Mouse (Mus musculus) kidney, postnatal 25 days (tissue): Measurements from ENCODE around the gene Fgfr2.
"Not testable (repeated sequence)": the region's sequence is repeated elsewhere in the genome, so short reads cannot be mapped to it uniquely, and the experiment has no call there.

ENCODE experiments used
- DNase-seq, 2 experiments: peaks; one replicate each; pipeline ENCODE4 v3.0.0; 2021; ENCODE audit warnings: mixed read lengths in 2 of 2

The Fgfr2 gene

GRCm38 (mm10) chr7:132486403-132487178 lies 636.6 kb downstream of the Fgfr2 start:
- DNase-seq = no peak

- DNase-seq = no peak
Observed at GRCm38 (mm10) chr7:132484424-132484823, 638.7 kb downstream of the Fgfr2 start.

- DNase-seq = no peak
Observed at GRCm38 (mm10) chr7:132480696-132481306, 642.3 kb downstream of the Fgfr2 start.

GRCm38 (mm10) chr7:132478295-132478809 lies 644.8 kb downstream of the Fgfr2 start:
- DNase-seq = no peak

GRCm38 (mm10) chr7:132477753-132478152 lies 645.4 kb downstream of the Fgfr2 start:
- DNase-seq = no peak

- DNase-seq = no peak
Observed at GRCm38 (mm10) chr7:132476491-132476890, 646.7 kb downstream of the Fgfr2 start.

GRCm38 (mm10) chr7:132475069-132475468 lies 648.1 kb downstream of the Fgfr2 start:
- DNase-seq = peak; percentile 61 to 76

- peak; percentile 68 to 85 for DNase-seq
Observed at GRCm38 (mm10) chr7:132471327-132471726, 651.8 kb downstream of the Fgfr2 start.

- DNase-seq = no peak
Observed at GRCm38 (mm10) chr7:132468391-132468790, 654.8 kb downstream of the Fgfr2 start.

GRCm38 (mm10) chr7:132465897-132466296 lies 657.3 kb downstream of the Fgfr2 start:
- no peak for DNase-seq

GRCm38 (mm10) chr7:132464894-132465293 lies 658.3 kb downstream of the Fgfr2 start:
- no peak for DNase-seq

- DNase-seq = no peak
Observed at GRCm38 (mm10) chr7:132458493-132458892, 664.7 kb downstream of the Fgfr2 start.

- no peak for DNase-seq
Observed at GRCm38 (mm10) chr7:132455071-132455720, 668.0 kb downstream of the Fgfr2 start.

- no peak for DNase-seq
Observed at GRCm38 (mm10) chr7:132449891-132450735, 673.0 kb downstream of the Fgfr2 start.

- DNase-seq = no peak
Observed at GRCm38 (mm10) chr7:132448511-132449154, 674.5 kb downstream of the Fgfr2 start.

GRCm38 (mm10) chr7:132447558-132447957 lies 675.6 kb downstream of the Fgfr2 start:
- DNase-seq = no peak

- DNase-seq = no peak
Observed at GRCm38 (mm10) chr7:132446841-132447240, 676.3 kb downstream of the Fgfr2 start.

- DNase-seq = no peak
Observed at GRCm38 (mm10) chr7:132444221-132444620, 678.9 kb downstream of the Fgfr2 start.

- DNase-seq = no peak
Observed at GRCm38 (mm10) chr7:132443769-132444168, 679.4 kb downstream of the Fgfr2 start.

- DNase-seq = no peak
Observed at GRCm38 (mm10) chr7:132443134-132443533, 680.0 kb downstream of the Fgfr2 start.

- DNase-seq = not testable (repeated sequence)
Observed at GRCm38 (mm10) chr7:132442133-132442763, 680.9 kb downstream of the Fgfr2 start.

GRCm38 (mm10) chr7:132439916-132440315 lies 683.2 kb downstream of the Fgfr2 start:
- no peak for DNase-seq
